Mouse (Mus musculus) CH12.LX (cell line): ENCODE measurements around the gene Angel1.

Experiments
- EP300 ChIP-seq: IDR thresholded peaks from 2 replicates; pipeline ENCODE4 v1.6.1; 2011; ENCODE audit warnings: low read length, improper control_type of control experiment
- KAT2A ChIP-seq: IDR thresholded peaks from 2 replicates; pipeline ENCODE4 v1.6.1; 2012; ENCODE audit warnings: low read length, improper control_type of control experiment, inconsistent platforms; ENCODE audit not compliant: insufficient replicate concordance
- POLR2A ChIP-seq: IDR thresholded peaks from 2 replicates; pipeline ENCODE4 v1.6.1; 2011; ENCODE audit warnings: low read depth, mild to moderate bottlenecking, improper control_type of control experiment, low read length
- TBP ChIP-seq: conservative IDR thresholded peaks from 2 replicates; pipeline ENCODE4 v1.6.1; 2011; ENCODE audit warnings: low read depth, low read length, improper control_type of control experiment
- TCF12 ChIP-seq: IDR thresholded peaks from 2 replicates; pipeline ENCODE4 v1.6.1; 2014; ENCODE audit warnings: low read depth, mild to moderate bottlenecking, inconsistent platforms, low read length, improper control_type of control experiment
- UBTF ChIP-seq: IDR thresholded peaks from 2 replicates; pipeline ENCODE4 v1.6.1; 2012; ENCODE audit warnings: low read depth, mild to moderate bottlenecking, inconsistent platforms, low read length, improper control_type of control experiment, moderate library complexity
- USF2 ChIP-seq: conservative IDR thresholded peaks from 2 replicates; pipeline ENCODE4 v1.6.1; 2011; ENCODE audit warnings: low read depth, low read length, improper control_type of control experiment
- ZC3H11A ChIP-seq: IDR thresholded peaks from 2 replicates; pipeline ENCODE4 v1.6.1; 2012; ENCODE audit warnings: low read depth, mild to moderate bottlenecking, inconsistent platforms, low read length, improper control_type of control experiment

DNA sequence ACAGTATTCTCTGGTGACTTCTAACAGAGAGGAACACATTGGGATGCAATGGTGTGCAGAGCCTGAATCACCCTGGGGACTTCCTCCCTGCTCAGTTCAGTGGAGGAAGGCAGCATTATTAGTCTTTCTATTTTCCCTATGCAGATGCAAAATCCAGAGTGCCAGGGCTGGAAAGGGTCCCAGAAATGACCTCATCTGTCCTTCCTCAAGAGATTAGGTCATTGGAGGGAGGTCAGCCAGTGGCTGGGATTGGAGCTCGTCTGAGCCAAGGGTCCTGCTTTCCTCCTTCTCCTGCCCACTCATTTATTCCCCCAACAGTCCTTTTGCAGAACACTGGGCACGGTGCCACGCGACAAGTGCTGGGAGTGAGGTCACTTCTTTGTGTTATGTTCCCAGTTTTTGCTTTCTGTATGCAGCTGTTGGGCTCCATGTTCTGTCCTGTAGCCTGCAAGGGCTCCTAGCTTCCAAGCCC, 73.7 kb downstream of the Angel1 start:
- TF ChIP-seq USF2 (no peak), ZC3H11A (no peak), EP300 (no peak), POLR2A (no peak), TBP (no peak), UBTF (no peak), TCF12 (no peak), KAT2A (no peak)
